Mouse (Mus musculus): ENCODE data around the gene Olfm3.

GRCm38 (mm10) chr3:115145722-115146121 is 241.8 kb downstream of the Olfm3 start:
- TF ChIP-seq CTCF (IDR thresholded peaks at IDR 0.05; ENCODE audit: low read depth, low read length) (no peak), GATA1 (IDR thresholded peaks at IDR 0.05; ENCODE audit: borderline replicate concordance, low read length) (no peak), POLR2AphosphoS5 (IDR thresholded peaks at IDR 0.05; ENCODE audit: insufficient replicate concordance, low read depth, low read length) (no peak), TAL1 (conservative IDR thresholded peaks at IDR 0.05; ENCODE audit: low read depth, low read length) (no peak), GATA2 (IDR thresholded peaks at IDR 0.05; ENCODE audit: borderline replicate concordance, low read depth, low read length) (no peak)
